Mouse (Mus musculus): ENCODE results near the gene Vps29. TPM values are rescaled to one million over a fixed set of nuclear protein-coding genes. Genes with fewer than 3 reads are reported as not detected.
"Not testable (repeated sequence)": the region's sequence is repeated elsewhere in the genome, so short reads cannot be mapped to it uniquely, and the experiment has no call there.

Gene Vps29
- 191 and 204 TPM in 2 replicates for polyA plus RNA-seq (2016; fragmentation: Nextera tagmentation; extraction: Ambion mirVana)

DNA sequence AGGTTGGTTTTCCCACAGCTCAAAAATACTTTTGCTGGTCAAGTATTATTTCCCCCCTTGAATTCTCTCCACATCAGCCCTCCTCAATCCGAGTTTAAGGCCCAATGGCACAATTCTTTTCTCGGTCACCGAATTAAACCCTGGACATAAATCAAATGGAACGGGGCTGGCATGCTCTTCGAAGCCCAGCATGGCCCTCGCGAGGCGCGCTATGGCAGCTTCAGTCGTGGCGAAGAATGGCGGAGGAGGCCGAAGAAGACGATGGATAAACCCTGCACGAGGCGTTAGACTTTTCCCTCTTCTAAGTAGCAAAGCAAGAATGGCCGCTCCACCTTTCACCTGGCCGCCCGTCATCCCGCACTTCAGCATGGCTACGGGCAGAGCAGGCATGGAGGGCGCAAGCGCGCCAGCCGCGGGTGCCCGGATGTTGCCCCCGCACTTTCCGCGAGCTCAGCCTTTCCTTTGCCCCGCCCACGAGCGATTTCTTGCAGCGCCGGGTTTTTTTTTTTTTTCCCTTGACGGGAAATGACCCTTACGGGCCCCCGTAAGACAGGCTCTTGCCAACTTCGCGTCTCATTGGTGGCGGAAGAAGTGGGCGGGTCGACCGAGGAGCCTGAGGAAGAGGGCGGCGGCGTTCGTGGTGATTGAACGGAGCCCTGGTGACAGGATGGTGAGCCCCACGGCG is at the start of gene Vps29, which contains the start of gene Rad9b:
Gene Vps29, plus strand, starts transcription at position 563 of the 685 bp plus-strand sequence.
Gene Rad9b, minus strand, starts transcription at position 427 of the 685 bp plus-strand sequence.
- WGBS: 2% methylated on average over 51 of the region's 51 CpGs

DNA sequence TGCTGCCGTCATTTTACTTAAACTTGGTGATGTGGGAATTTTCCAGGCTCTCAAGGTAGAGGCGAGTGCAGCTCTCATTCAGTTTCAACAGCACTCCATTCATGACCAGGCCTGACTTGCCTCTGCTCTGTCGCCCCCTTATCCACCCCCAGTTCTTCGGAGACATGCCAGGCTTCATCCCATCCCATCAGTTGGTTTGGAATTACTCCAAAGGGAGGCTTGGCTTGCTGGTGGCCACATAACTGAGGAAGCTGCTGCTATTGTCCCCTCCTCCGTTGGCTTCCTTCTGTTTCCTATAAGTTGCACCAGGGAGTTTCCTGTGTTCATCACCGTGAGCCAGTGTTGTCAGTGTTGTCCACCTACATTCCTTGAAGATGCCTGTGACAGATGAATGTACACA is 49.6 kb upstream of the Vps29 start:
- no peak overlapping the region for H3K27ac ChIP-seq
- no peak overlapping the region for H3K4me3 ChIP-seq
- H3K4me1 ChIP-seq: peaks cover 7% of the 10 kb centered on the region
- 93% methylated on average over 6 of the region's 6 CpGs for WGBS
- H3K36me3 ChIP-seq: peaks cover 26% of the 10 kb centered on the region
- no peaks in the 10 kb centered on the region for H3K27me3 ChIP-seq (ENCODE audit: low read depth, poor library complexity, severe bottlenecking)
- 0 out of 2 replicates have a peak, but pooled peaks cover 3% of the 10 kb centered on the region for H3K9me3 ChIP-seq (replicated peaks)
- DNase-seq (ENCODE audit: low spot score): no peak

More for the DNA sequence above, at the start of gene Vps29, which contains the start of gene Rad9b:
- Histone ChIP-seq H3K36me3 (peaks cover 7% of the 10 kb centered on the region), H3K27me3 (ENCODE audit: low read depth, poor library complexity, severe bottlenecking) (no peaks in the 10 kb centered on the region), H3K27ac (peak within 1 kb of the TSS; percentile 94), H3K4me3 (peak within 1 kb of the TSS; percentile 82), H3K9me3 (replicated peaks) (no peaks in the 10 kb centered on the region), H3K4me1 (peaks cover 10% of the 10 kb centered on the region)
- DNase-seq (ENCODE audit: low spot score): peak; percentile 100

GRCm38 (mm10) chr5:122305472-122305871 is 48.7 kb upstream of the Vps29 start:
- 97% methylated on average over 7 of the region's 7 CpGs for WGBS

DNA sequence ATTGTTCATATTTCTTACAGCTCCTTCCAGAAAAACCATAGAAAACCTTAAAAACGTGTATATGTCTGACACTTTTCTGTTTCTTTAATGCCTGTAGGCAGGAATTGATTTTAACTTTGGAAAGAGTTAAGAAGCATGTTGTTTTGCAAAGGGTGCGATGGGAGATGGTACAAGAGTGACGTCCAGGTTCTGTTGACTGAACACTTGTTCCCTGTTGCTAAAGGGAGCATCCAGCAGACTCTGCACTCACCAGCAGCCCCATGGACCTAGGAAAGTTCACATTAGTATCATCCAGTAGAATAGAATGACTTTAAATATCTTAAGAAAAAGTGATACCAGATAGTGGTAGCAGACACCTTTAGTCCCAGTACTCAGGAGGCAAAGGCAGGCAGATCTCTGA is 47.6 kb upstream of the Vps29 start:
- no peak for DNase-seq (ENCODE audit: low spot score)
- WGBS: 91% methylated on average over 3 of the region's 3 CpGs
- peaks cover 32% of the 10 kb centered on the region for H3K36me3 ChIP-seq
- no peaks in the 10 kb centered on the region for H3K27me3 ChIP-seq (ENCODE audit: low read depth, poor library complexity, severe bottlenecking)
- peaks cover 4% of the 10 kb centered on the region for H3K4me1 ChIP-seq
- H3K9me3 ChIP-seq (replicated peaks): no peaks in the 10 kb centered on the region
- H3K4me3 ChIP-seq: no peak overlapping the region
- H3K27ac ChIP-seq: no peak overlapping the region

More at GRCm38 (mm10) chr5:122305472-122305871, 48.7 kb upstream of the Vps29 start:
- H3K4me3 ChIP-seq: no peak overlapping the region
- DNase-seq (ENCODE audit: low spot score): no peak
- H3K27me3 ChIP-seq (ENCODE audit: low read depth, poor library complexity, severe bottlenecking): no peaks in the 10 kb centered on the region
- H3K4me1 ChIP-seq: peaks cover 4% of the 10 kb centered on the region
- no peak overlapping the region for H3K27ac ChIP-seq
- peaks cover 22% of the 10 kb centered on the region for H3K36me3 ChIP-seq
- 0 out of 2 replicates have a peak, but pooled peaks cover 3% of the 10 kb centered on the region for H3K9me3 ChIP-seq (replicated peaks)

- WGBS: 93% methylated on average over 8 of the region's 8 CpGs
- no peaks in the 10 kb centered on the region for H3K4me1 ChIP-seq
- no peaks in the 10 kb centered on the region for H3K9me3 ChIP-seq (replicated peaks)
- H3K4me3 ChIP-seq: no peak overlapping the region
- DNase-seq (ENCODE audit: low spot score): no peak
- no peak overlapping the region for H3K27ac ChIP-seq
- H3K27me3 ChIP-seq (ENCODE audit: low read depth, poor library complexity, severe bottlenecking): no peaks in the 10 kb centered on the region
- H3K36me3 ChIP-seq: peaks cover 66% of the 10 kb centered on the region
Measured at GRCm38 (mm10) chr5:122310699-122311098, 43.5 kb upstream of the Vps29 start.

DNA sequence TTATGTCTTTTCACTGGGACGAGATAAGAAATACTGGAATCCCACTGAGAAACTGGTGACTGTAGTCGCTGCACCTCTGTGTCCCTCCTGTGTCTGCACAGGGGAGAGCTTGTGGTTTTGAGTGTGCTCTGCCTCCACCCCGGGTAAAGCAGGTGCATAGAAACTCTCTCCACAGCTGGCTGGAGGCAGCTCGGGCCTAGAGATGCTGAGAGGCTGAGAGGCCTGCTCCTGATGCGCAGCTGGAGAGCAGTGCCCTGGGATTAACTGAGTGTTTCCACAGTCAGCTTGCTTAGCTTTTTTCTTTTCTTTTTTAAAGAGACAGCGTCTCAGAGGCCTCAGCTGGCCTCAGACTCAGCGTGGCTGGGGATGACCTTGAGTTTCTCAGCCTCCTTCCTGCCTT is 42.5 kb upstream of the Vps29 start:
- Histone ChIP-seq H3K9me3 (replicated peaks) (no peaks in the 10 kb centered on the region), H3K36me3 (peaks cover 72% of the 10 kb centered on the region), H3K27ac (no peak overlapping the region), H3K4me3 (no peak overlapping the region), H3K27me3 (ENCODE audit: low read depth, poor library complexity, severe bottlenecking) (no peaks in the 10 kb centered on the region), H3K4me1 (no peaks in the 10 kb centered on the region)
- no peak for DNase-seq (ENCODE audit: low spot score)
- WGBS: 84% methylated on average over 7 of the region's 7 CpGs

GRCm38 (mm10) chr5:122312346-122312745 is 41.8 kb upstream of the Vps29 start:
- DNase-seq (ENCODE audit: low spot score): no peak
- no peaks in the 10 kb centered on the region for H3K27me3 ChIP-seq (ENCODE audit: low read depth, poor library complexity, severe bottlenecking)
- H3K27ac ChIP-seq: no peak overlapping the region
- H3K9me3 ChIP-seq (replicated peaks): no peaks in the 10 kb centered on the region
- 92% methylated on average over 4 of the region's 4 CpGs for WGBS
- no peak overlapping the region for H3K4me3 ChIP-seq
- H3K36me3 ChIP-seq: peaks cover 78% of the 10 kb centered on the region
- H3K4me1 ChIP-seq: no peaks in the 10 kb centered on the region

DNA sequence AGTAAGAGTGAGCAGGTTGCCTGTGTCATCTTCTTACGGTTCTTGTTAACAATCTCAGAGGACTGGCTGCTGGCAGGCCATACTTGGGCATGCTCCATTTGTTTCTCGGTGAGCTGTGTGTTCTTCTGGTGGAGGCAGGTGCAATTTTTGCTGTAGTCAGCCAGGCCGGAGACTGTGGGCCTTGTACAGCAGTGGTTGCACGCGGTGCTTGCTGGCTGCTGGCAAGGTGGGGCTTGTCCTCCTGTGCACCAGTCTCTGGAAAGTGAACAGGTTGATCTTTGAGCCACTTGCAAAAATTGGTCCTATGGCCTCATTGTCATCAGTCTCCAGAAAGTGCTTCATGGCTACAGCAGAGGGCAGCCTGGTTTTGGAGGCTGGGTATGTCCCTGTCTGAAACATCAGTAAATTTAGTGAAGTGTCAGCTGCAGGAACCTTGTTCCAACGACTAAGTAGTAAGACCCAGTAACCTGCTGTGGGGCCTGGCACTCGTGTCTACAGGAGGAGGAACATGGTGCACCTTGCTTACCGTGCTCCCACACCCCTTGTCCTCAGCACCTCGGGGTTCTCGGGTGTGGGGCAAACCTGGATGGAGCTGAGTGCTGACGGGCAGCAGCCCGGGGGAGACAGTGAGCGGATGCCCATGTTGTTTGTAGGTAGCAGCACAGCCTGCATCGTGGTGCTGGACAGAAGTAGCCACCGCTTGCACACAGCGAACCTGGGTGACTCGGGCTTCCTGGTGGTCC is 41.1 kb upstream of the Vps29 start:
- WGBS: 93% methylated on average over 17 of the region's 17 CpGs
- no peak overlapping the region for H3K4me3 ChIP-seq
- peaks cover 82% of the 10 kb centered on the region for H3K36me3 ChIP-seq
- no peaks in the 10 kb centered on the region for H3K4me1 ChIP-seq
- DNase-seq (ENCODE audit: low spot score): no peak
- H3K27me3 ChIP-seq (ENCODE audit: low read depth, poor library complexity, severe bottlenecking): no peaks in the 10 kb centered on the region
- no peaks in the 10 kb centered on the region for H3K9me3 ChIP-seq (replicated peaks)
- H3K27ac ChIP-seq: no peak overlapping the region

DNA sequence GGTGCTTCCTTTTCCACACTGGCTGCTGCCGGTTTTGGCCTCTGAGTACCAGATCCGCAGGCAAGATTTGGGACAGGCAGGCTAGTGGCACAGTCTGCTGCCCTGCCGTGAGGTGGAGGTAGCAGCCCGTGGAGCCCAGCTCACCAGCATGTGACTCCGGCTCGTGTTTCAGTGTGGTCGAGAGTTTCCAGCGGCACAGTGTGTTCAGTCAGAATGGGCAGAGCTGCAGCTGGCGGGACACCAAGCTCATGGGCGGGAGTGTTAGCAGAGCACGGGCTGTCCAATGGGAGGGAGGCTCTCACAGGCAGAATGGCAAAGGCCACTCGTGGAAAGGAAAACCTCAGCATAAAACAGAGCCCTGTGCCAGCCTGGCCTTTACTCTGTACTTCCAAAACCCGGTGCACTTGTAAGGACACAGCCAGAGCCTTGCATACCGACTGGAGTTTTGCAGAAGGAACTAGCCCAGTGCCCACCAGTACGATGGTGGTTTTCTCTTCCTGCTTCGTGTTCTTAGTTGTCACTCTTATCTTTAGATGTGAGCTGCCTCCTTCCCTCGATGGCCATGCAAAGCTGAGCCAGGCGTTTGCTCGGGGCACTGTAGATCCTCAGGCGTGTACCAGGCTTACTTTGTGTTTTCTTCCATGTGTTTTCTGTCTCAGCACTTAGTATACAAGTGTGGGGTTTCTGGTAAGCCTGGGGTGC is 39.1 kb upstream of the Vps29 start:
- H3K4me1 ChIP-seq: no peaks in the 10 kb centered on the region
- no peak overlapping the region for H3K4me3 ChIP-seq
- 77% methylated on average over 20 of the region's 20 CpGs for WGBS
- DNase-seq (ENCODE audit: low spot score): no peak
- H3K36me3 ChIP-seq: peaks cover 87% of the 10 kb centered on the region
- H3K27ac ChIP-seq: no peak overlapping the region
- H3K27me3 ChIP-seq (ENCODE audit: low read depth, poor library complexity, severe bottlenecking): no peaks in the 10 kb centered on the region
- no peaks in the 10 kb centered on the region for H3K9me3 ChIP-seq (replicated peaks)

GRCm38 (mm10) chr5:122317329-122318045 is 36.7 kb upstream of the Vps29 start:
- Histone ChIP-seq H3K4me1 (no peaks in the 10 kb centered on the region), H3K9me3 (replicated peaks) (no peaks in the 10 kb centered on the region), H3K27me3 (ENCODE audit: low read depth, poor library complexity, severe bottlenecking) (no peaks in the 10 kb centered on the region), H3K36me3 (peaks cover 89% of the 10 kb centered on the region), H3K27ac (no peak overlapping the region), H3K4me3 (no peak overlapping the region)
- WGBS: 87% methylated on average over 11 of the region's 11 CpGs
- no peak for DNase-seq (ENCODE audit: low spot score)

GRCm38 (mm10) chr5:122318100-122318499 is 36.1 kb upstream of the Vps29 start:
- Histone ChIP-seq H3K4me1 (no peaks in the 10 kb centered on the region), H3K36me3 (peaks cover 85% of the 10 kb centered on the region)

DNA sequence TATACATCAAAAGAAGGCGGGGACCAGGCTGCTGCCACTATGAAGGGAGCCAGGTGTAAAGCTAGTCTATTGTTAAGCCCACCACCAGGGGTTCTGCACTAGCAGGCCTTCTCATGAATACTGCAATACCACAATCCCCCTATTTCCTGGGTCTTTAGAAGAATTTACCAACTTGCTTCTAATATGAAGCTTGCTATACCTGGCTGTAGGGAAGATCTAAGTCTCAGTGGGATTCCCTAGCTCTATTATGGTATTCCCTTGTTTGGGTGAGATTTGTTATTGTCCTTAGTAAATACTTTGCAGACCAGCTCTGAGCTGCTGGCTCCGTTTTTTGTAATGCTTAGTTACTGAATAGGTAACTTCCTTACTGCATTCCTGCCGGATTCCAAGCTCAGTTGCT is 35.2 kb upstream of the Vps29 start:
- not testable (repeated sequence) for H3K4me1 ChIP-seq; H3K4me3 ChIP-seq; H3K27me3 ChIP-seq (ENCODE audit: low read depth, poor library complexity, severe bottlenecking); H3K27ac ChIP-seq; H3K9me3 ChIP-seq (replicated peaks); DNase-seq (ENCODE audit: low spot score)
- H3K36me3 ChIP-seq: peaks cover 76% of the 10 kb centered on the region
- WGBS: 85% methylated on average over 3 of the region's 3 CpGs

More at GRCm38 (mm10) chr5:122318100-122318499, 36.1 kb upstream of the Vps29 start:
- 73% methylated on average over 3 of the region's 3 CpGs for WGBS
- Histone ChIP-seq H3K27me3 (ENCODE audit: low read depth, poor library complexity, severe bottlenecking) (no peaks in the 10 kb centered on the region), H3K27ac (no peak overlapping the region), H3K9me3 (replicated peaks) (no peaks in the 10 kb centered on the region), H3K4me3 (no peak overlapping the region)
- DNase-seq (ENCODE audit: low spot score): no peak

Data from limb, embryonic 10.5 days (tissue).